Mouse (Mus musculus) neural tube, embryonic 12.5 days (tissue): ENCODE measurements at regions not wholly inside any gene's neighbourhood (a gene's known extent, or its start where the extent isn't known, plus 50 kb on each side); places are given as distances from the start of the nearest gene placed in this dataset.

Experiments used
- ATAC-seq: fragments of 200-750 bp; cut with Nextera tagmentation; 2 replicates; pipeline ENCODE4 v1.8.0; 2017; ENCODE audit warnings: low read depth, mild to moderate bottlenecking, moderate TSS enrichment, moderate library complexity; ENCODE audit not compliant: low FRiP score
- H3K27ac ChIP-seq: fragments of 300-500 bp; sonication (generic); 2 replicates; pipeline ENCODE4 v1.5.1; 2016
- H3K27me3 ChIP-seq: fragments of 300-500 bp; sonication (generic); replicated peaks from 2 replicates; pipeline ENCODE4 v1.6.1; 2016; ENCODE audit warnings: mild to moderate bottlenecking
- H3K36me3 ChIP-seq: fragments of 300-500 bp; sonication (generic); 2 replicates; pipeline ENCODE4 v1.6.1; 2016; ENCODE audit warnings: mild to moderate bottlenecking
- H3K4me1 ChIP-seq: fragments of 300-500 bp; sonication (generic); 2 replicates; pipeline ENCODE4 v1.6.1; 2016
- H3K4me2 ChIP-seq: fragments of 300-500 bp; sonication (generic); replicated peaks from 2 replicates; pipeline ENCODE4 v1.6.1; 2016; ENCODE audit warnings: mild to moderate bottlenecking
- H3K4me3 ChIP-seq: fragments of 300-500 bp; sonication (generic); 2 replicates; pipeline ENCODE4 v1.5.1; 2016
- H3K9ac ChIP-seq: fragments of 300-500 bp; sonication (generic); 2 replicates; pipeline ENCODE4 v1.6.1; 2016; ENCODE audit warnings: mild to moderate bottlenecking
- H3K9me3 ChIP-seq: fragments of 300-500 bp; sonication (generic); 2 replicates; pipeline ENCODE4 v1.6.1; 2016; ENCODE audit warnings: mild to moderate bottlenecking
- WGBS: fragments of 180-500 bp; shearing (Covaris S2); methylation state at CpG from one replicate; pipeline ENCODE4 v1.1.7; 2016; 5-methylcytosine and 5-hydroxymethylcytosine counted together

DNA sequence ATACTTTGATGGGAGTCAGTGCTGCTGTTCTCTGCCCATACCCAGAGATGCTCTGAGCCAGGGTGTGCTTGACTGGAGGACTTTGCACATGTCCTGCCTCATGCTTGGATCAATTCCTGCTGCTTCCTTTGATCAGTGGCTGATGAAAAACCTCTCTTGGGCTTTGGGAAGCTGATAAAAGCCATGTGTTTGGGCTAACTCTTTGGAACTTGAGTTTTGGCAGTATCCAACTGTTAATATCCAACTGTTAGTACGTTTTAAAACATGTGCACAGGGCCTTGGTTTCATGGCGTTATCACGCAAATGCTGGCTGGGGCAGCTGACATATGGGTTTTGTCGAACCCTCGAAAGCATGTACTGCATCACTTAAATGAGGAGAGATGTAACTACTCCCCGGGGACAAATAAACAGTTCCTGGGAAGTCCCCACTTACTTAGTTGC is 193.0 kb upstream of the Itga4 start:
- Histone ChIP-seq H3K27me3 (no peaks in the 10 kb centered on the region), H3K4me3 (no peak overlapping the region), H3K27ac (no peak overlapping the region), H3K9me3 (no peaks in the 10 kb centered on the region), H3K4me1 (peaks cover 9% of the 10 kb centered on the region; the same call in 1 of the 2 replicates), H3K36me3 (no peaks in the 10 kb centered on the region), H3K9ac (no peak overlapping the region), H3K4me2 (no peak overlapping the region)
- ATAC-seq: no peak
- WGBS: 63% methylated on average over 6 of the region's 6 CpGs

DNA sequence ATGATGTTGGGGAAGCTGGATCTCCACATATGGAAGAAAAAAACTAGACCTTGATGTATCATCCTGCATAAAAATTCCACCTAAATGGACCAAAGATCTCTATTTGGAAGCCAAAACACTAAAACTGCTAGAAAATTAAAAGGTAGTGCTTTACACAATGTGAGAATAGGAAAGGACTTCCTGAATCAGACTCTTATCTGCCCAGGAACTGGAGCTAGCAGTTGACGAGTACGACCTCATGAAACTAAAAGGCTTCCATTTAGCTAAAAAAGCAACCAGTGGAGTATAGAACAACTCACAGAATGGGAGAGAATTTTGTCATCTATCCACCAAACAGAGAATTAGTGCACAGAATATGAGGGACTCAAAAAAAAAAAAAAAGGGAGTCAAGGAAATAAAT is 191.6 kb upstream of the Itga4 start:
- peaks cover 9% of the 10 kb centered on the region; the same call in 1 of the 2 replicates for H3K4me1 ChIP-seq
- ATAC-seq: no peak
- WGBS: 89% methylated on average over 2 of the region's 2 CpGs
- H3K27ac ChIP-seq: no peak overlapping the region
- H3K27me3 ChIP-seq: no peaks in the 10 kb centered on the region
- H3K9ac ChIP-seq: no peak overlapping the region
- H3K9me3 ChIP-seq: no peaks in the 10 kb centered on the region
- no peaks in the 10 kb centered on the region for H3K36me3 ChIP-seq
- H3K4me3 ChIP-seq: no peak overlapping the region
- no peak overlapping the region for H3K4me2 ChIP-seq

DNA sequence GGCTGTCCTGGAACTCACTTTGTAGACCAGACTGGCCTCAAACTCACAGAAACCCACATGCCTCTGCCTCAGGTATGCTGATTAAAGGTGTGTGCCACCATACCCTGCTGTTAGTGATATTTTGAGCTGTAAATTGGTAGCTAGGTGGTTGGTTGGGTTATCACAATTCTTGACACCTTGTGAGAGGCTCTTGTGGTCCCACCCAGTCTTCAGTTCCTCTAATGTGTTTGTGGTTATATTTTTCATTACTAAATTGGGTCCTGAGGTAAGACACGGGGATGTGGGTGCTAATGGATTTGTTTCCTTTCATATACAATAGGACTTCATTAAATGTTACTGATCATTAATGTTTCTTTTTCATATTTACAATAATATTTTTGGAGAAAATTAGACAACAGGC is 189.9 kb upstream of the Itga4 start:
- Histone ChIP-seq H3K9me3 (no peaks in the 10 kb centered on the region), H3K4me2 (no peak overlapping the region), H3K27me3 (no peaks in the 10 kb centered on the region), H3K27ac (no peak overlapping the region), H3K4me3 (no peak overlapping the region), H3K36me3 (no peaks in the 10 kb centered on the region), H3K9ac (no peak overlapping the region), H3K4me1 (no peaks in the 10 kb centered on the region)
- 93% methylated on average over 1 of the region's 1 CpGs for WGBS
- no peak for ATAC-seq

DNA sequence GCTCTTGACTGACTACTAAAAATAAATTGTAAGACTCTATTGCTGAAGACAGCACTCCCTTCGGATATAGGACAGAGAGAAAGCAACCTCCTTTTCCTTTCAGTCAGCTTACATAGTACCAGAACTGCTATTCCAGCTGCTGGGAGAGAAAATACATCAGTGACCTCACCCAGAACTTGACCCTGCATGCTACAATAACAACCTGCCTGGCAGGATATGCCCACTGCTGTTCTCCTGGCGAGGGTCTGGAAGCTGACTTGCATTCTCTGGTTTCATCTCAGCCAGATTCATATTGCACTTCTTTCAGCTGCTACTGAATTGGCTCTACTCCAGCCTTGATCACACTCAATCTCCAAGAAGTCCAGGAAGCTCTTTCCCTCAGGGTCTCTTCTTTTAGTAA is 179.1 kb upstream of the Itga4 start:
- Histone ChIP-seq H3K27me3 (no peaks in the 10 kb centered on the region), H3K9ac (no peak overlapping the region), H3K27ac (no peak overlapping the region), H3K4me2 (no peak overlapping the region), H3K36me3 (no peaks in the 10 kb centered on the region), H3K9me3 (no peaks in the 10 kb centered on the region), H3K4me1 (no peaks in the 10 kb centered on the region), H3K4me3 (no peak overlapping the region)
- ATAC-seq: no peak
- WGBS: 65% methylated on average over 2 of the region's 2 CpGs

DNA sequence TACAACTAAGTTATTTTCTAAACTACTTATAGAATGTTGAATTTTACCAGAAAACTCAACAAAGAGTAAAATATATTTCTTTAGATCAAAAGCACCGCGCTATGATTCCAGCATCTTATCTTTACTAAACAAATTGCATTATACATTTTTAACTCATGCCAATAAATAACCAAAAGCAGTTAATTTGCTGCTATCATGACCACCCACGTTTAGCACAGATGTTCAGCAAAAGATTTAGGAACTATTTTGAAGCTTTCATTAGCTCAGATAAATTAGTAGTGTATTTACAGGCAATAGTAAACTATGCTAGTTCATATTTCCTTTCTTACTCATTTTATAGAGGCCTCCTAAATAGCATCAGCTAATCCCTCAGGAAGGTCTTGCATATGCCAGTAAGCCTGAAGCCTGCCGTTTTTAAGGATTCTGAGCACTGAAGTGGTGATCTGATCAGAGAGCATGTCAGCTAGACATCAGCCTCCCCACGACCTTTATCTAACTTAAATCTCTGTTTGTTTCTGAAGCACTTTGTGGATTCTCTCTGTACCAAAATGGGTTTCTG is 176.3 kb upstream of the Itga4 start:
- Histone ChIP-seq H3K27me3 (no peaks in the 10 kb centered on the region), H3K9ac (no peak overlapping the region), H3K4me2 (no peak overlapping the region), H3K4me1 (no peaks in the 10 kb centered on the region), H3K36me3 (no peaks in the 10 kb centered on the region), H3K4me3 (no peak overlapping the region), H3K9me3 (no peaks in the 10 kb centered on the region), H3K27ac (no peak overlapping the region)
- no peak for ATAC-seq
- 76% methylated on average over 5 of the region's 5 CpGs for WGBS

DNA sequence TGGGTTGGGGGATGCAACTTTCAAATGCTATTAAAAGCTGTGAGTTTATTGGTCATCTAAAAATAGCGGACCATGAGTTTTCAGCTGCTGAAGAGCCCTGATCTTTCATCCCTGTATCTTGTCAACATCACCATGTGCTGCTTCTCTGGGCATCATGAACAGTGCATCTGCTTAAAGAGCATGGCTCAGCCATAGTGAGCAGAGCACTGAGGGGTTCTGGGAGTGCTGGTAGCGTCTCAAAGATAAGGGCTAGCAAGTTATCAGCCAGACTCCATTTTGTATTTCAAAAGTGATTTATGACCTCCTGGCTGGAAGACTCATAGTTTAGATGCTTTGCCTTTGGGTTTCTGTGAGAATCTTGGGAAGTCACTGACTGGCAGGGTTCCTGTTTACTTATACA is 173.5 kb upstream of the Itga4 start:
- no peaks in the 10 kb centered on the region for H3K27me3 ChIP-seq

DNA sequence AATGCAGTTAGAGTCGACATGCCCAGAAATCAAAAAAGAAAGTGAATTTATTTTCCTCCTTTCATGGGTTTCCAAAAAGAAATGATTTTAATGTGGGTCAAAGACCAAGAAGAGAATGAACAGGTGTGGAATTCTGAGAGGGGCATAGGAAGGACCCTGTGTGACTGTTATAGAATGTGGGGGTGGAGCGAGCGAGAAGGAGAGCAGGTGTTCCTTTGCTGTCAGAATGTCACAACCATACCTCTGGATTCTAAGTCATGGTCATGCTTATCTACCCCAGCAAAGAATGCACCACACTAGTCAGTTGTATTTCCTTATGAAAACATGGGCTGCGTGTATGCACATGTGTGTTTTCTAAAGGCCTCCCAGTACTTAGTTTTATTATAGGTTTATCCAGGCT is 168.9 kb upstream of the Itga4 start:
- Histone ChIP-seq H3K27ac (no peak overlapping the region), H3K4me3 (no peak overlapping the region), H3K27me3 (no peaks in the 10 kb centered on the region), H3K4me1 (no peaks in the 10 kb centered on the region), H3K36me3 (no peaks in the 10 kb centered on the region), H3K9me3 (no peaks in the 10 kb centered on the region), H3K4me2 (no peak overlapping the region), H3K9ac (no peak overlapping the region)
- ATAC-seq: no peak
- WGBS: 91% methylated on average over 4 of the region's 4 CpGs

More for the DNA sequence above, 173.5 kb upstream of the Itga4 start:
- no peak overlapping the region for H3K9ac ChIP-seq
- no peak overlapping the region for H3K4me3 ChIP-seq
- H3K9me3 ChIP-seq: no peaks in the 10 kb centered on the region
- H3K4me1 ChIP-seq: no peaks in the 10 kb centered on the region
- no peak overlapping the region for H3K27ac ChIP-seq
- ATAC-seq: no peak
- 86% methylated on average over 2 of the region's 2 CpGs for WGBS
- no peak overlapping the region for H3K4me2 ChIP-seq
- no peaks in the 10 kb centered on the region for H3K36me3 ChIP-seq

DNA sequence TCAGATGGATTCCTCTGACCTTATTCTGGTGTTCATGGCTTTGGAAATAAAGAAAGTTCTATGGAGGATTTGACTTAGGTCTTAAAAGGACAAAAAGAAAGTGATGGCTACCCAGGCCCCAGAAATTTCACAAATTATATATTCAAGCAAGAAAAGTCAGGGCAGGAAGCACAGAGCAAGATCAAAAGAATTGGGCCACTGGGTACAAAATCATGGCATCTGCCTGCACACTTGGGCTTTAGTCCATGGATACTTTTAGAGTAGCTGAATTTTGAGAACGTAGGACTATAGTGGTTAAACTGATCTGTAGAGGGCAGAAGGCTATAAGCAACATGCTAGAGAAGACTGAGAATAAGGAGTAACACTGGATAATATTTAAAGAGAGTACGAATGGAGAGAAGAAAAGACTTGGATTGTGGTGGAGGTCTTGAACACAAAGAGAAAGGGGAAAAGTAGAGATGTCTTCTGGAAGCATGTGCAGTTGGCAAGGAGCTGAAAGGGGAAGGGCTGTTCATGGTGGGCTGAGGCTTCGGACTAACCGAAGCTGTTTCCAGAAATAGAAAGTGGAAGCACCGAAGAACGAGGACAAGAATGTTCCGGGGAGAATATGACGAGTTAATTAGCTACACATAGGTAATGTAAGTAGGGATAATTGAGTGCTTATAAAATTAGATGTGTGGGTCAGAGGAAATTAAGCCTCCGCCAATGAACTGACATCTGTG is 168.2 kb upstream of the Itga4 start:
- no peaks in the 10 kb centered on the region for H3K9me3 ChIP-seq
- no peak overlapping the region for H3K9ac ChIP-seq
- no peak overlapping the region for H3K4me3 ChIP-seq
- ATAC-seq: no peak
- H3K4me1 ChIP-seq: no peaks in the 10 kb centered on the region
- WGBS: 85% methylated on average over 9 of the region's 9 CpGs
- no peaks in the 10 kb centered on the region for H3K27me3 ChIP-seq
- H3K27ac ChIP-seq: no peak overlapping the region
- H3K4me2 ChIP-seq: no peak overlapping the region
- no peaks in the 10 kb centered on the region for H3K36me3 ChIP-seq

DNA sequence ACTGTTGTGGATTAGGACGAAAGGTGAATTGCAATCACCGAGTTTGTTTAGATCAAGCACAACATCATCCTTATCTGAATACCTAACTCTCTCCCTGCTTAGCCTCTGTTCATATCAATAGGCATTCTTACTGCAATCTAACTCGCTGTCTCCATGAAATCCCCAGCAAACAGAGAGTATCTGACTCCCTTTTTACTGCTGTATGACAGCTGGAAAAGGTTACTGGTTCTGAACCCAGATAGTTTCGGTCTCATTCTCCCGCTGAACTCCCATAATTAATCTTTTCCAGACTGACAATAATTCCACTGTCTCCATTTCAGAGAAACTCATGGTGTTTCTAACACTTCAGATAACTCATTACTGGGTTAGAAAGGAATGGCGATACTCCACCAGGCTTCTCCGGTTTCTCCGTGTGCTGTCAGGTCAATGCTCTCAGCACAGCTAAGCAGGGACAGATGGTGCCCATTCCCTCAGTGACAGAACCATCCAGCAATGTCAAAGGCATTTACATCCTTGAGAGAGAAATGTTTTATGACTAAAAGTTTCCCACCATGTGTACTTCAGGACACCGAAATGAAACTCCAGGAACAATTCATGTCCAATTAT is 167.5 kb upstream of the Itga4 start:
- H3K4me3 ChIP-seq: no peak overlapping the region
- 64% methylated on average over 9 of the region's 9 CpGs for WGBS
- H3K36me3 ChIP-seq: no peaks in the 10 kb centered on the region
- H3K4me2 ChIP-seq: no peak overlapping the region
- ATAC-seq: no peak
- no peaks in the 10 kb centered on the region for H3K4me1 ChIP-seq
- no peak overlapping the region for H3K9ac ChIP-seq
- H3K27me3 ChIP-seq: no peaks in the 10 kb centered on the region
- no peak overlapping the region for H3K27ac ChIP-seq
- no peaks in the 10 kb centered on the region for H3K9me3 ChIP-seq

DNA sequence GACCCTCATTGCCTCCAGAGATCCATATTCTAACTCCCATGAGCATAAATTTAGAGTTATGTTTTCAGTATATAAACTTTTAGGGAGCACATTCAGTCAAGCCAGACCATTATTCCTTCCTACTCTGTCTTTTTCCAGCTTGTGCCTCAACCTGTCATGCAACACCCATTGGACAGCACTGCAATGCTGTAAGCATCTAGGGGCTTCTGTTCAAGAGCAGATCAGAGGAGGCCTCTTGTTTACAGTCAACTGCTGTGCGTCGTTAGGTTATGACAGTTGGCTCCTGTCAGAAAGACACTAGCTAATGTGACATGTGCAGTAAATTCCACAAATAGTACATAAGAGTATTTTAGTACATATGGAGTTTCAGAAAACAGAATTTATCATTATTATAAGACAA is 165.0 kb upstream of the Itga4 start:
- H3K36me3 ChIP-seq: no peaks in the 10 kb centered on the region
- no peak overlapping the region for H3K27ac ChIP-seq
- no peaks in the 10 kb centered on the region for H3K9me3 ChIP-seq
- H3K9ac ChIP-seq: no peak overlapping the region
- no peak overlapping the region for H3K4me2 ChIP-seq
- H3K27me3 ChIP-seq: no peaks in the 10 kb centered on the region
- no peaks in the 10 kb centered on the region for H3K4me1 ChIP-seq
- 95% methylated on average over 2 of the region's 2 CpGs for WGBS
- no peak overlapping the region for H3K4me3 ChIP-seq
- ATAC-seq: no peak

DNA sequence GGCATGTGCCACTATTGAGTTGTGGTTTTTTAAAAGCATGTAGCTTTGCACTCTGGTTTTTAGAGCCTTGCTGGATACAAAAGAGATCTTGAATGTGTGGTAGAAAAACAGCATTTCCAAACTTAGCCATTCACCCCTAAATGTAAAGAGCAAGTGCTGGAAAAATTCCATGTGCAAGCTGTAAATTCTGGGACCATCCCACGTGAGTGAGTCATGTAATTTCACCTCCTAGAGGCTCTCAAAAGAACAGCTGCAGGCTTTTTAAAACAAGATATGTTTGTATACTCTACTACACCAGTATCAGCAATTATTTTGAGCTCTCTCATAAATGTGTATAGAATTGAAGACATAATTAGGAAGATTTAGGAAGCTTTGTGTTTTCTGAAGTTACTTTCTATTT is 160.9 kb upstream of the Itga4 start:
- H3K4me1 ChIP-seq: no peaks in the 10 kb centered on the region
- 20% methylated on average over 1 of the region's 1 CpGs for WGBS
- H3K27me3 ChIP-seq: no peaks in the 10 kb centered on the region
- ATAC-seq: no peak
- no peaks in the 10 kb centered on the region for H3K36me3 ChIP-seq
- no peak overlapping the region for H3K27ac ChIP-seq
- no peak overlapping the region for H3K4me2 ChIP-seq
- no peaks in the 10 kb centered on the region for H3K9me3 ChIP-seq
- H3K4me3 ChIP-seq: no peak overlapping the region
- no peak overlapping the region for H3K9ac ChIP-seq

DNA sequence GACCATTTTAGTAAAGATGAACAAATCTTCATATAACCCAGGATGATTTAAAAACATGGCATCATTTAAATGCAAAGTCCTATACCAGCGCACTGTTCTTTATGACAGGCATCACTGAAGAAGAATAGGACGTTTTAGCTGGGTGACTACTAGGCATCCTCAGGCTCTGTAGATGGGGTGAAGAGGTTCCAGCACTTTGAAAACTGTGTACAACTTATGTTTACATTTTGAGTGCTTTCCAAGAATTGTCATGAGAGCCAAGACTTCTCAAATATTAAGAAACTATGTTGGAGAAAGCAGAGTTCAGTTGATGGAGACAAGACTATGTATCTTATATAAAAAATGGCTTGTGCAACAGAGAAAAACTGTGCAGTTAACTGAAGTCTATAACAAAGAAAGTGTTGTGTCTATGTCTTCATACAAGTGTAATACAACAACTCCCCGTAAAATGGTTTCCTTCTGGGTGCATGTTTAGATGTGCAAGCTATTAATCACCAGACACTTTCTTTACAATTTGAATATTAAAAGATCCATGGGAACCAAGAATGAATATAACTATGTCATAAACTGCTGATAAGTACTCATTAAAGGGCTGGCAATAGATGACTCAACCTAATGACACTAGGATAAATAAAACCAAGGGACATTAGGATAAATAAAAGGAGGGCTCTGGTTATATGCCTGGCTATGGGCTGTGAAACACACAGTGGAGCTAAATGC is 158.5 kb upstream of the Itga4 start:
- 87% methylated on average over 3 of the region's 3 CpGs for WGBS
- Histone ChIP-seq H3K36me3 (no peaks in the 10 kb centered on the region), H3K4me2 (no peak overlapping the region), H3K27ac (no peak overlapping the region), H3K4me3 (no peak overlapping the region), H3K9me3 (no peaks in the 10 kb centered on the region), H3K27me3 (no peaks in the 10 kb centered on the region), H3K9ac (no peak overlapping the region), H3K4me1 (no peaks in the 10 kb centered on the region)
- ATAC-seq: no peak
